Mouse (Mus musculus) ovary, postnatal 36 days (tissue): ENCODE results near the gene Iqcb1.
A peak's percentile ranks its signal among the peaks of the same experiment; 100 is the strongest.
"Not testable (repeated sequence)": the region's sequence is repeated elsewhere in the genome, so short reads cannot be mapped to it uniquely, and the experiment has no call there.

ENCODE experiments used
- DNase-seq: peaks from one replicate; pipeline ENCODE4 v3.0.0; 2022; ENCODE audit warnings: low spot score, mixed read lengths

Gene Iqcb1

DNA sequence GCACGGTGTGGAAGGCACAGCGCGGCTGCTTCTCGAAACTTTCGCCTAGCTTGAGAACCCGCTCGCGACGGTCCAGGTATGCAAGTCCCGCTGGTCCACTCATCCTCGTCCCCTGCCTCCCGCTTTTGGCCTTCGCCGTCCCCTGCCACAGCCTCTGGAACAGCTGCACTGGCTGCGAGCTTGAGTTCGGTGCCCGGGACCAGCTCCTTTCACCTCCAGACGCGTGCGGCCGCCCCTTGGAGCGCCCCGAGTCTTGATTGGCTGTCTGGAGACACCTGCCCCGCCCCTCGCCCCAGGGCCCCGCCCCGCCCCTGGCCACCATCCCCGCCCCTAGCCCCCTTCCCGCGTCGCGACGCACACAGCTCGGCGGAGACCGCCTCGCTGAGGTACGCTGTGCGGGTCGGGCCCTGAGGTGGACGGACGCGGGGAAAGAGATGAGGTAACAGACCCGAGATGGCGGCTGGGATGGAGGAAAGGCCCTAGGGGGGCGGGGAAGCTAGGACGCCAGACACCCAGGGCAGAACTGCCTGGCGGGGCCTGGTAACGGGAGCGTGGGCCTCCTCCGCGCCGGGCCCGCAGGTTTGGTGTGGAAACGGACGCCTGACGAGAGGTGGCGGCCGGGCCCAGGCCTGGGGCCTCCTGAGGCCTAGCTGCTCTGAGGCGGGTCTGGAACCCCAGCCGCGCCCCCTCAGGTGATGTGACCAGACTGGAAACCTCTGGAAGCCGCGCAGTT, at the start of gene Iqcb1:
Gene Iqcb1 (plus strand): TSS at position 332 of the 733 bp plus-strand sequence.
- DNase-seq = peak; percentile 83

DNA sequence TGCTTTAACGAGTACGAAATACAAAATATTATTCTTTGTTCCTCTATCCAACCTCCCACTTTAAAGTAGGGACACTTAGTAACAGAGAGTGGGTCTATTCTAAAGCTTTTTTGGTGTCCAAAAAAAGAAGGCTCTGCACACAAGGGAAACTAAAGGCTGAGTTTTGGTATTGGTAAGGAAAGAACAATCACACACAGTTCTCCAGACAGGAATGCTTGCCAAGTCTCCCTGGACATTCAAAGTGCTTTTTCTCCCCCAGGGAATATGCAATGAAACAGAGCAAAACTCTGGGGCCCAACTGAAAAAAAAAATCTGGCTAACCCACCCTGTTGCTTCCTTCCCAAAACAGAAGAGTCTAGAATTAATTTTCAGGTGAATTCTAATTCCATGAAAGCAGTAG, 44.0 kb upstream of the Iqcb1 start:
- no peak for DNase-seq

DNA sequence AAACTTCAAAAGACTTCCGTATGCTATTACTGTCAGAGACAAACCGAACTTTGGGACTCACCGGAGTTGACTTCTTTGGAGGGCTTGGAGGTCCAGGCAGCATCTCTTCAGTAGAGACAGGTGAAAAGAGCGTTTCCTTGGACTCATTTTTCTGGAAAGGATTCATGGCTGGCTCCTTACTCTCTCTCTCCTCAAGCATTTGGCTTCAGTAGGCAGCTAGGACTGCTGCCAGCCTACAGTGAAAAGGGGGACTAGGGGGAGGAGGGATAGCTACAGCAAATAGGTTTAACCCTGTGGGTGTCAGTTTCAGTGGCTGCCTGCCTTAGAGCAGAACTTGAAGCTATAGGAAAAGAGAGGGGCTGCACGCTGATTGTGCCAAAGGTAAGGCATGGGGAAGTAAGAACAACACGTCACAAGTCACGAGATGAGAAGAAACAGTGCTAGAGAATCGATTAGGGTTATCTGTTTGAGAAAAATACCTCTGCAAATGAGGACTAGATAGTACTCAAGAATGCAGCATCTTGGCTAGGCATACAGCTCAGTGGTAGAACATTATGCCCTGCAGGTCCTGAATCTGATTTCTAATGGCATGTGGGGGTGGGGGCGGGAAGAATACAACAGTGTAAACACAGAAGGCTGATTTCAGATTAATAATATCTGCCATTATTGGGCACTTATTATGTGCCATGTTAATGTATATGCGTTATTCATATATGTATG, 43.4 kb upstream of the Iqcb1 start, which contains the start of gene Slc15a2:
Gene Slc15a2 (minus strand): TSS at position 369 of the 720 bp plus-strand sequence.
- peak; percentile 19 for DNase-seq

DNA sequence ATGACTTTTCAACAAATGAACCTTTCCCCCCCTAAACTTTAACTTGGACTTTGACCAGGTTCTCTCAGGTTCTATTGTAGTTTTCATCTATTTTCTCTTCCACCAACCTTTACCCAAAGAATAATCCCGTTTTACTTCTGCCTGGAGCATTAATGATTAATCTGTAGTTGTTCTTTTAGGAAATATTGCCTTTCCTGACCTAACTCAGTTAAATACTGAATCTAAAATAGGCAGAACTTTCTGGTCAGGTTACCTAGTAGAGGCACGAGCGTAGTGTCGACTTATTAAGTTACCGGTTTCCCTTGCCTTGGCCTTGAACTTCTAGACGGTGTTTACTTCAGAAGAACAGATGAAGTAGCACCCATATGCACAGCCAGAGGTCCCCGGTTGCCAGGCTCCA, 41.7 kb upstream of the Iqcb1 start:
- DNase-seq = no peak

DNA sequence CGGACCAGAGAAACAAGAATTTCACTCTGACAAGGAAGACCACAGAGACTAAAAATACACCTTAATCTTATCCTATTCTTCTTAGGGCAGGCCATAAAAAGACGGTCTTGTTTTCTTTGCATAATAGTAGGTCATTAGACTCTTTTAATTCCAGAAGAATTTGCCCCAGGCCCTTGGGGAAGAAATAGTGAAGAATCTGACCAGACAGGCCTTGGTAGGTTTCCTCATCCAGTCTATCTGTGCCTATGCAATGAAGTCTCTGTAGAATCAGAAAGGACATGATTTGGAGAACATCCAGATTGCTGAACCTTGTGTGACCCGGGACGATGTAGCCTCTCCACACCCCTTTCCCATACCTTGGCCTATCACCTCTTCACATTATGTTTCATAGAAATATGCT, 38.0 kb upstream of the Iqcb1 start:
- no peak for DNase-seq

DNA sequence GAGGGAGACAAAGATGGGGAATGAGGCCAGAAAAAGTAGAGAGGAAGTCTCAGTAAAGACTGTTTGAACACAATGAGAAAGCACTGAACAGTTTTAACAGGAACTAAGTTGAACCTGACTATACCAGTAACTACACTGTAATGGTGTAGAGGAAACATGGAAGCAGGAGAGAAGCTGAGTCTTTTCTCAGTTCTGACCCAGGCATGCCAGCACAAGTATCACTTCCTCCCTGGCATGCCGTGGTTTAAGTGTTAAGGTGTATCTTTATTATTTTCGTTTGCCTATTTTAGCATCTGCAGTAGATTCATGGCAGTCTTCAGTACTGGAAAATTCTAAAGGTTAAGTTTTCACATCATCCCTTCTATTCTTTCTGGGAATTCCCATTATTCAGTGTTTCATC, 33.2 kb upstream of the Iqcb1 start:
- no peak for DNase-seq

DNA sequence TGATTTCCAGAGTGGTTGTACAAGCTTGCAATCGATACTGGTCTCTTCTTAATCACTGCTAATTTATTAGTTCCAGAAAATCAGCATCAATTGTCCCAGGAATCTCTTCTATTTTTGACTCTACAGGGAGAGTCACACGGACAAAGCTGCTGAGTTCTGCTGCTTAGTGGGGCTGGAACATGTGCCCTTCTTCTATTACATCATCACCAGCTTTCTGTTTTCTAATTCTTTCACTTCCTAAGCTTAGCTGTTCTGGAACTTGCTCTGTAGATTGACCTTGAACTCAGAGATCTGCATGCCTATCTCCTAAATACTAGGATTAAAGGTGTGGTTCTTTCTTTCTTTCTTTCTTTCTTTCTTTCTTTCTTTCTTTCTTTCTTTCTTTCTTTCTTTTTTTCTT, 29.9 kb upstream of the Iqcb1 start:
- DNase-seq = no peak

DNA sequence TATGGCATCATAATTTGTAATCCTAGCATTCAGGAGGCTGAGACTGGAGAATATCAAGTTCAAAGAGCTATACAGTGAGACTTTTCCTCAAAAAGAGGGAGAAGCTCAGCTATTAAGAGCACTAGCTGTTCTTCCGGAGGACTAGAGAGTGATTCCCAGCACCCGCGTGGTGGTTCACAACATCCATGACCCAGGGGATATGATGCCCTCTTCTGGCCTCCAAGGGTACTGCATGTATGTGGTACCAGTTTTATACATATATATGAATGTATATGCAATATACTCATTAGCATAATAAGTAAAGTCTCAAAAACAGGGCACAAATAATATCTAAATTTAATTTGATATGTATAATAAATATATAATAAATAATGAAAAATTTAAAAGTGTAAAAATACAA, 25.8 kb upstream of the Iqcb1 start:
- no peak for DNase-seq

DNA sequence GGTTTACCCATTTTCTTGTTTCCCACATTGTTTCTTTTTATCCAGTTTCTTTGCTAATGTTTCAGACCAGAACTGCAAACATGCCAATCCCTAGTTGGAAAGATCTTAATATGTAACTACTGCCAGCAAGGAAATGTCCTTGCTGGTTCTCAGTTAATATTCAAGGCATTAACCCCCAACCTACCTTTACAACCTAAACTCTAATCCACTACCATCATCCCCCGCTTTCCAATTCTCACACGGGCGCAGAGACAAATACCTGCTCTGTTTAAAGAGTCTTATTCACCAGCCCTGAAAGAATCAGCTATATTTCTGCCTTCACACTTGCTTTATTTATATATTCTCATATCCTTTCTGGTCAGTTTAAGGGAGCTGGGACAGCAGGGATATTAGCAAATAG, 19.6 kb upstream of the Iqcb1 start:
- no peak for DNase-seq

DNA sequence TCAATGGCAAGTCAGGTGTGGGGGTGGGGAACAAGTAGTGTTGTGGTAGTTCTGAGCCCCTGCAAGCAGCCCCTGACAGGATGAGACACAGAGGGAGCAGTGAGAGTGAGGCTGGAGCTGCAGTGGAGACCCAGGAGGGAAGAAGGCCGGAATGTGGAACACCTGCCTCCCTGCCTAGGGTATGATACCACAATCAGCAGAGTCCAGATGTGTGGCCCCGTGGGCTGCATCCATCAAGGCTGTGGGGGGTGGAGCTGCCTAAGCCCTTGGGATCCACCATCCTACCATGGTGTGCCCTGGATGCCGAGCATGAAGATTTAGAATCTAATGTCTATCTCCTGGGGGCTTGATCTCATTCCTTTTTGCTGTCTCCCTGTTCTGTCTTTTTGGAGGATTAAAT, 14.5 kb upstream of the Iqcb1 start:
- DNase-seq = no peak

DNA sequence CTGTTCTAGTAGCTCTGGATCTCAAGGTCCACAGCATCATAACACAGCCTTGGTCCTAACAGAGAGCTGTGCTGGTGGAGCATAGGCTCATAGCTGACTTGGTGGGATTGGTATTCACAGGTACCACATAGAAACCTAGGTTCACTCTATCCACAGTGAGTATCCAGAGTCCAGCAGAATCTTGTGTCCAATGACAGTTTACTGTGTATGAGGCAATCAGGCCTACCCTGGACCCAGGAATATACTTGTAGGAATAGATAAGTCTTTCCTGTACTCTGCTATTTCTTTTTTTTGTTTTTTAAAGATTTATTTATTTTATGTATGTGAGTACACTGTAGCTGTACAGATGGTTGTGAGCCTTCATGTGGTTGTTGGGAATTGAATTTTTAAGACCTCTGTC, 11.3 kb upstream of the Iqcb1 start:
- DNase-seq = no peak

DNA sequence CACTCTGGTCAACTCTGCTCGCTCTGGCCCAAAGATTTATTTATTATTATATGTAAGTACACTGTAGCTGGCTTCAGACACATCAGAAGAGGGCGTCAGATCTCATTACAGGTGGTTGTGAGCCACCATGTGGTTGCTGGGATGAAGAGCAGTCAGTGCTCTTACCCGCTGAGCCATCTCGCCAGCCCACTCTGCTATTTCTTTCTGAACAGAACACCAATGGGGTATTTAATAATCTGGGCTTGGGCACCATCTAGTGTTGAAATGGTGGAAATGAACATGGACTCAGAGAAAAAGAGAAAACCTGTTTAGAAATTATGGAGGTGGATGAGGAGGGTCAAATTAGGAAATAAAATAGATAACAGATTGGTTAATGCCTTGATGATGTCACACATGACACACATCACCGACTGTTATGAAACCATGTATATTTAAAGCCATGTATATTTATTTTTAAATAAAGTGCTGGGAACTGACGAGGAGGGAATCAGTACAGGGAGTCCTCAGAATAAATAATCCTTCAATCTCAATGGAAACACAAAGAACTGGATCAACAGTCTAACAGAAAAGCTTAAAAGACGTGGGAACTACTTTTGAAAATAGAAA, 10.8 kb upstream of the Iqcb1 start:
- DNase-seq = peak; percentile 58

DNA sequence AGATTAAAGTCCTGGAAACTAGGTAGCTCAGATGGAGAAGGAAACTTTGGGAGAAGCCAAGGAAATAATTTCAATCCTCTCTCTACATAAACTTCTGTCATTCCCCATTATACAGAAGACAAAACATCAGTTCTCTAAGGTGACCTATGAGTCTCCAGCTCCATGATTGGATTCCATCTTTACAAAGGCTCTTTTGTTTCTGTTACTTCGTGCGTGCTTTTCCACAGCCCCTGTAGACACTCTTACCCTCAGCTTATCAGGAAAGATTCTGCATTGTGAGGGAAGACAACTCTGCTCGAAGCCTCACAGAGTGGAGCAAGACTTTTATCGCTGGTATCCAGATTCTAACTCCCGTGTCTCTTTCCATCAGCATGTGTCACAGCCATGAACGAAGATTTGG, 8.2 kb upstream of the Iqcb1 start:
- no peak for DNase-seq

DNA sequence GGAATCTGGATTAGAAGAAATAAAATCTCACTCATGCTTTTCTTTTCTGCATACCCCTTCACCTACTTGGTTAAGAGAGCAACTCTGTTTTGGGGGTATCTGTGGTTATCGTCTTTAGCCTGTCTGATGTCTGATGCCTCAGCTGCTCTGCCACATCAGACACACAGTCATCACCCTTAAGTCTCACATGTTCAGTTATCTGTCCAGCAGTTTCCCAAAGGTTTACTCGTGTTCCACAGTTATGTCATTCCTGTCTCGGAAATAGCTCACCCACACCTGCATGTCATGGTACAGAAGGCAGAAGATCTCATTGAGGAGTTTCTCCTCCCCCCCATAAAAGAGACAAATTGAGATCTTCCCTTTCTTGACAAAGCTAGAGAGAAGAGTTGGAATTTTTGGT, 7.4 kb upstream of the Iqcb1 start:
- no peak for DNase-seq

DNA sequence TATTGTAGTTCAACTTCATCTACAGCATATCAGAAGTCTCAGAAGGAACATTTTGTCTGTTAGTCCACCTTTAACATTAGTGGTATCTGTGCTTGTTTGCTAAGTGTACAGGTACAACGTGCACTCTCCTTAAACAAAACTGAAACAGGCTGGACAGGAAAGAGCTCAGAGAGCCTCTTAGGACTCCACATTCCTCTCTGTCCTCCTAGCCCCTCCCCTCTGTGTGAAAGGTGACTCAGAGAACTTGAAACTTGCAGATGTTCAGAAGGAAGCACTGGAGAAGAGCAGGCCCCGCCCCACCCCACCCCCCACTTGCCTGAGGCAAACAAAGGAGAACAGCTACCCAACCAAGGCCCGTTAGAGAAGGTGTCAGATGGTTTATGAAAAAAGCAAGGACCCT, 6.7 kb upstream of the Iqcb1 start:
- no peak for DNase-seq

DNA sequence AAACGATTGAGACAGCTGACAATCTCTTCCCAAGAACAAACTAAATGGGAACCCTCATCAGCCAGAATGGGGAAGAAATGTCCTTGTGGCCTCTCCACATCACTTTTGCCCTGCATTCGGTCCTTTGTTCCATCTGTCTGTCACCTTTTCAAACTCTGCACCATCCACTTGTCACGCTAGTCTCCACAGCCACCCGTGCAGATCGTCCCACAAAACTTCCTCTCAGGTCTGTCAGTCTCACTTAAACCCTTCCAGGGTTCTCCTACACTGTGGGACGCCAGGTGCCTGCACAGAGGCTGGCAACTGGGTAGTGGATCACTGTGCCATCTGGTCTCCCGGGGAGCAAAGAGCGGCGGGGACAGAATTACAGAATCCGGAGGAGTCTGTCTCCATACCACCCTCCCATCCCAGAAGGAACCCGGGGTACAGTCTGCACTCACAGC, 553 bp upstream of the Iqcb1 start:
- no peak for DNase-seq

DNA sequence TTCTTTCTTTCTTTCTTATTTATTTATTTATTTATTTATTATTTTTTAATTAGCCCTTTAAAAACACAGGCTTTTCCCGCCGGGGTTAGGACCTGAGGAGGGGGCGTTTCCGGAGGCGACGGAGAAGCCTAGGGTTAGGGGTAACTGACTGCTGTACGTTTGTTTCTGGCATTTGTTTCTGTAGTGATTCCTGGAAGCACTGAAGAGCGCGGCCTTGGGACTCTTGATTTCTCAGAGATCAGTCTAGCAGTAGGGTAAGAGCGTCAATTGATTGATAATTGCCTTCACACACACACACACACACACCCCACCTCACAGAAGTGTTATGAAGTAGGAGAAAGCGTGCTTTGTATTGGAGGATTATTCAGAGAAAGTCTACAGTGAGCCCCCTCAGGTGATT, 635 bp downstream of the Iqcb1 start:
- no peak for DNase-seq

DNA sequence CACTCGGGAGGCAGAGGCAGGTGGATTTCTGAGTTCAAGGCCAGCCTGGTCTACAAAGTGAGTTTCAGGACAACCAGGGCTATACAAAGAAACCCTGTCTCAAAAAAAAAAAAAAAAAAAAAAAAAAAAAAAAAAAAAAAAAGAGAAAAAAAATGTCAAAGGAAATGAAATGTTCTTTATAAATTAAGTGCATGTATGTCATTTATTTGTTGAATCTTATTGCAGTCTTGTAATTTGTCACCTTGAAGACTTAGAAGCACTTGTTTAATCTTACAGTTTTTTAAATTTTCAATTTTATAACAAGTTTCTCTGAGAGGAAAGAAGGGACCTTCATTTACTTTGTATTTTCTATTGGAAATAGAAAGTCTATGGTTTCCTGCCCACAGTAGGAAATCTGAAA, 18.7 kb downstream of the Iqcb1 start:
- DNase-seq = not testable (repeated sequence)

DNA sequence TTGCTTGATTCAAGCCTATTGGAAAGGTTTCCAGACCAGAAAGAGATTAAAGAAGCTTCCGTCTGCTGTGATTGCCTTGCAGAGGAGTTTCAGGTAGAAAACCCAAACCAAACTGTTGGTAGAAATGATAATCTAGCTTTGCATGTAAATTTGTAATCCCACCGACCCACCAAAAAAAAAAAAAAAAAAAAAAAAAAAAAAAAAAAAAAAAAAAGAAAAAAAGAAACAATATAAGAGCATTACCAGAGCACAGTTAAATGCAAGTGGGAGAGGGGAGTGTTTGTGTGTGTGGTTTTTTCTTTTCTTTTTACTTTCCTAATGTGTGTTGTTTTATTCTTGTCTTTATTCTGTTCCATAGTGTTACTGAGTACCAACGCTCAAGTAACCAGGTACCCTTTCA, 23.0 kb downstream of the Iqcb1 start:
- DNase-seq = no peak

DNA sequence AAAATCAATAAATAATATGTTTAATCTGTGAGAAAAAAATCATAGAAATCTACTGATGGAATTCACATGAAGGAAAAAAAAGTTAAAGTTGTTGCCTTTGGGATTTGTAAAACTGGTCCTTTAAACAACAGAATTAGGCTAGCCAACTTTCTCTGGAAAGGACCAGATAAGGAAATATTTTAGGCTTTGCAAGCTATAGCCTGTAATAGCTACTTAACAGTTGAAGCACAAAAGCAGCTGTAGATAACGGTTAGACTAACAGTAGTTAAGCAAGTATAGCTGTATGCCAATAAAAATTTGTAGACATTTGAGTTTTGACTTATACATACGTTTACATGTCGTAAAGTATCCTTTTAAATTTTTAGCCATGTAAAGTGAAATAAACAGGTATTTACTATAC, 35.4 kb downstream of the Iqcb1 start:
- no peak for DNase-seq

DNA sequence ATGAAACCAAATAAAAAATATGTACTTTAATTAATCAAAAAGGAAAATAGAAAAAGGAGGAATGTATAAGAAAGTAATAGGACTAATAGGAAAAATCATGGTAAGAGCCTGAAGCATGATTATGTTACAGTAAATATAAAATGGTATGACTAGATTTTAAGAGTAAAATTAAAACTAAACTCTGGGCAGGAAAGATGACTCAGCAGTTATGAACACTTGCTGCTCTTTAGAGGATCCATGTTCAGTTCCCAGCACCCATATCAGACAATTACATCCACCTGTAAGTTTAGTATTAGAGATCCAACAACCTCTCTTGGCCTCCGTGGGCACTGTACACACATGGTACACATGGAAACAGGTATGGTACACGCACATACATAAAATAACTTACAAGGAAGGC, 41.3 kb downstream of the Iqcb1 start:
- DNase-seq = no peak

DNA sequence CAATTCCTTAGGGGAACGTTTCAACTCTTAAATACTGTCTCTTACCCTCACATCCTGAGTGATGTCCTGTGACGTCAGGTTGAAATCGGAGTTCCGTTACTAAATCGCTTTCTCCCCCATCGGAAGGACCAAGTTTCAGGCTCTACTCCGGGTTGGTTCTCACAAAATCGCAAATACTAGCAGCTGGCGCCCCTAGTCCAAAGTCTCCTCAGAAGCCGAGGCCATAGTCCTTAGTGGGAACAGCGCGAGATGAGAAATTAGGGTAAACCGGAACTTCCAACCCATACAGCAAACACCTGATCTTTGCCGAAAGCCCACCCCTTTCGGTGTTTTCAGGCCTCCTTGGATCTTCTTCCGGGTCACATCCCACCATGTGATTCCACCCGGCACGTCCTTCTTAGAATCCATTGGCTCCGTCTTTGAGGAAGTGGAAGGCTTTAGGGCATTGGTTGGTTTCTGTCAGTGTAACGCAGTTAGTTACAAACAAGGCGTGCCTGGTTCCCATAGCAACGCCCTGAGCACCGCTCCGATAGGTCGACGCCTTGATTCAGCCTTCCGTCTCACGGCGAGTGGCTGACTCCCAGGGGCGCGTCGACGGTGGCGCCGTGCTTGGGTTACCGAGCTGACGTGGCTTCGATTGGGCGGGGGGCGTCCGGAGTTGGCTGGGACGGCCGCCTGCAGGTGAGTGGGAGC, 46.5 kb downstream of the Iqcb1 start, which contains the start of the genes Eaf2 and Golgb1:
Gene Eaf2 (minus strand): TSS at position 421 of the 693 bp plus-strand sequence.
Gene Golgb1 (plus strand): TSS at position 558 of the 693 bp plus-strand sequence.
- DNase-seq = peak; percentile 89
